Mouse (Mus musculus): Measurements from ENCODE around the gene Hs6st2. TPM values are rescaled to one million over a fixed set of nuclear protein-coding genes. Genes with fewer than 3 reads are reported as not detected.

The Hs6st2 gene
- polyA plus RNA-seq, 1 experiment from 2014 or later = 1.4 TPM

Other genes with a start within 250 kb of the Hs6st2 start
- gene Usp26, start 119.4 kb upstream of the Hs6st2 start, polyA plus RNA-seq (2015; fragmentation: Nextera tagmentation; extraction: Ambion mirVana) = not detected in 2 replicates